Mouse (Mus musculus) ZHBTc4 (cell line): ENCODE data around the gene Ttc30a2.

Experiments used
- DNase-seq: peaks from one replicate; pipeline ENCODE4 v3.0.0-alpha.2; 2011; ENCODE audit warnings: low read depth, low spot score

The Ttc30a2 gene

GRCm38 (mm10) chr2:75977752-75978368 is at the start of gene Ttc30a2:
TSS of gene Ttc30a2 (minus strand) at chr2:75978170.
- DNase-seq = peak; percentile 90

DNA sequence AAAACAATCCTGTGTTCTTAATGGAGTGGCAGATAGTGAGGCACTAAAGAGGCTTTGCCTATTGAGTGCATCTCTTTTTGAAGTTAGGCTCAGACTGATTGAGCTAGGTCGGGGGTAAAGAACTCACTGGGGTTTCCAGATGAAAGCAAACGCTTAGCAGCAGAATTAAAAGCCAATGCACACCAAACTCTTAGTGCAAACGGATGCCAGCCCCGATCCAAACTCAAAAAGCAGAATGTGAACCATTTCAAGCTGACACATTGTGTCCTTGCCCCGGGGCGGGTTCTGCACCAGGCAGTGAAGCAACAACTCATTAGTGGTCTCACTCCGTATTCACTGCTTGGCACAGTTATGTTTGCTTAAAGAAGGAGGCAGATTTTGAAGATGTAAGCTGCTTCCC is 38.9 kb upstream of the Ttc30a2 start:
- no peak for DNase-seq

- DNase-seq = no peak
Measured at GRCm38 (mm10) chr2:76016136-76016535, 38.2 kb upstream of the Ttc30a2 start.

- no peak for DNase-seq
Measured at GRCm38 (mm10) chr2:76015460-76015859, 37.5 kb upstream of the Ttc30a2 start.

DNA sequence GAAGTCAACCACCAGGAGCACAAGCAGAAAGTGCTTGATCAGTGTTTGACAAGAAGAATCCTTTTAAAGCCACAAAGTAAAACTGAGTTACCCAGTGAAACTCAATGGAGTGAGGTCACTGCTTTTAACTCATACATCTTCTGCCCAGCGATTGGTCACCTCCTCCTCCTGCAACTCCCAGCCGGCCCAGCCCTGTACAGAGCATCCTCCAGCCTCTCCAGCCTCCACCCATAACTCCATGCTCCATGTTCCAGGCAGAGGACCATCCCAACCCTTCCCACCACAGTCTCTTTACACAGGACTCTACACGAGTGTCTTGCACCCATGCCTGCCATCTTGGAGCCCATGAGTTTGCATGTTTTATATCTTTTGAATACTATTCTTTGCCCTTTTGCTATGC is 36.7 kb upstream of the Ttc30a2 start:
- DNase-seq = no peak

- peak; percentile 66 for DNase-seq
Measured at GRCm38 (mm10) chr2:76006194-76006593, 28.2 kb upstream of the Ttc30a2 start.

- no peak for DNase-seq
Measured at GRCm38 (mm10) chr2:76002899-76003298, 24.9 kb upstream of the Ttc30a2 start.

DNA sequence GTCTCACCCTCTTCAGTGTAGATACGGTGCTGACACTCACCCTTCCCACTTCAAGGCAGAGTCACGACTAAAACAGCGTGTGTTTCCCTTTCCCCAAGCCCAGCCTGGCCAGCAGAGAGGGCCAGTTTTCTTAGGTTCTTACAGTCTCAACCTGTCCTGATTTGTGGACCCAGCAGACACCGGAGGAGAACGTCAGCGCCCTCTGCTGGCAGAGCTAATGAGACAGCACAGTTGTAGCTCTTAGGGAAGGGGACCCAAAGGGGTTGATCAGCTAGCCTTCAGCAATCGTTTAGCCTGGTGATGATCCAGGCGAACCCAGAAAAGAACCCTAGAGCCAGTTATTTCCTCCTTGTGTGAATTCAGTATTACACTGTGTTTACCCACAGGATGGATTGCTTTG is 23.4 kb upstream of the Ttc30a2 start:
- peak; percentile 75 for DNase-seq

GRCm38 (mm10) chr2:75999636-76000035 is 21.7 kb upstream of the Ttc30a2 start:
- DNase-seq = no peak

GRCm38 (mm10) chr2:75998692-75999091 is 20.7 kb upstream of the Ttc30a2 start:
- DNase-seq = no peak

- no peak for DNase-seq
Measured at GRCm38 (mm10) chr2:75997726-75998125, 19.8 kb upstream of the Ttc30a2 start.

- no peak for DNase-seq
Measured at GRCm38 (mm10) chr2:75994841-75995240, 16.9 kb upstream of the Ttc30a2 start.

- DNase-seq = peak; percentile 36
Measured at GRCm38 (mm10) chr2:75991581-75992205, 13.7 kb upstream of the Ttc30a2 start.

- peak; percentile 95 for DNase-seq
Measured at GRCm38 (mm10) chr2:75990885-75991539, 13.0 kb upstream of the Ttc30a2 start.

- DNase-seq = no peak
Measured at GRCm38 (mm10) chr2:75989694-75990093, 11.7 kb upstream of the Ttc30a2 start.

DNA sequence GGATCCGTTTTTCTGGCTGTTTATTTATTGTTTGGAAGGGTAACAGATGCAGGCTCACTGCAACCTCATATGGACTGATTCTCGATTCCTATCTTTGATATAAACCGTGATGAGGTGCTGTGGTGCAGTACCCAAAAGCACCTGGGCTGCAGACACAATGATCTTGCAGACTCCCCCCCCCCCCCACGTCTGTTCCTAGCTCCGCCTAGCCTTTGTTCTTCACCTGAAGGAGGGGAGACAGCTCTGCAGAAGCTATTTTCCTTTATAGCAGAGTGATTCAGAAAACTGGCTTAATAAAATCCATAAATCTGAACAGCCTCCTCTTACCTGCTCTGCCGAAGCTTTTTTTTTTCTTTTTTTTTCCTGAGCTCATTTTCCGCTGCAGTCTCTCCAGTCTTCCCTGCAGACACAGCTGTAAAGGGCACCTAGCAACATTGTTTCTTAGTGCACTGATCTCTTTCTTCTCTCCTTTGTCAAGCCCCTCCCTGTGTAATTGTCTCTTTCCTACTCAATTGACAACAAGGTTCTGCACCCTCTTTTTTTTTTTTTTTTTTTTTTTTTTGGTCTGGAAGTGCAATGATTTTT is 10.9 kb upstream of the Ttc30a2 start:
- DNase-seq = peak; percentile 37

- no peak for DNase-seq
Measured at GRCm38 (mm10) chr2:75988378-75988777, 10.4 kb upstream of the Ttc30a2 start.

DNA sequence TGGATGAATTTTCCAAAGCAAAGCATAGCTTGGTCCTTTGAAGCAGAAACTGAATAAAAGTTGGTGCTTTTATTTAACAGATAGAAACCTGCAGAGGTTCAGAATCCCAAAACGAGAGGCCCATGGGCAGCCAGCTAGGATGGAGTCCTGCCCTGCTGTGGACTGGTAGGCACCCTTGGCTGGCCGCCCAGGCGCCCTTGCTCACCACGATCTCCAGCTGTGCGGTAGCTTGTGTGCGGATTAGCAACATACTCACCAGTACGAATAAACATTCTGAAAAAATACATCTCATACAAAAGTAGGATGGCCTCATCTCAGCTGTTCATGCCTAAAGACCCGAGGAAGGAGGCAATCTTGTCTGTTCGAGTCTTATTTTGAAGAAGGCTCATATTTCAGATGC is 9.8 kb upstream of the Ttc30a2 start:
- DNase-seq = no peak

- DNase-seq = peak; percentile 89
Measured at GRCm38 (mm10) chr2:75985124-75985523, 7.2 kb upstream of the Ttc30a2 start.

- no peak for DNase-seq
Measured at GRCm38 (mm10) chr2:75983847-75984246, 5.9 kb upstream of the Ttc30a2 start.

- DNase-seq = no peak
Measured at GRCm38 (mm10) chr2:75983091-75983490, 5.1 kb upstream of the Ttc30a2 start.

GRCm38 (mm10) chr2:75982626-75983025 is 4.7 kb upstream of the Ttc30a2 start:
- DNase-seq = no peak
